Mouse (Mus musculus) induced T-regulatory cell, adult 2 months (primary cell): ENCODE measurements around the gene 4930544D05Rik.
"Not testable (repeated sequence)": the region's sequence is repeated elsewhere in the genome, so short reads cannot be mapped to it uniquely, and the experiment has no call there.

Experiments
- DNase-seq: peaks from one replicate; pipeline ENCODE4 v3.0.0-alpha.2; 2012; ENCODE audit warnings: low read depth

The 4930544D05Rik gene

GRCm38 (mm10) chr11:70615516-70616093, at the start of gene 4930544D05Rik:
4930544D05Rik (plus strand) TSS chr11:70615848.
- DNase-seq, result peak; percentile 90

GRCm38 (mm10) chr11:70566586-70566985, 49.1 kb upstream of the 4930544D05Rik start:
- DNase-seq, result no peak

- not testable (repeated sequence) for DNase-seq
Observed at GRCm38 (mm10) chr11:70570614-70571013, 45.0 kb upstream of the 4930544D05Rik start.

GRCm38 (mm10) chr11:70571641-70572040, 44.0 kb upstream of the 4930544D05Rik start:
- DNase-seq, result no peak

- DNase-seq, result no peak
Observed at GRCm38 (mm10) chr11:70572348-70572902, 43.2 kb upstream of the 4930544D05Rik start.

GRCm38 (mm10) chr11:70573872-70574271, 41.8 kb upstream of the 4930544D05Rik start:
- DNase-seq, result no peak

GRCm38 (mm10) chr11:70577201-70577600, 38.4 kb upstream of the 4930544D05Rik start:
- no peak for DNase-seq

GRCm38 (mm10) chr11:70578962-70579361, 36.7 kb upstream of the 4930544D05Rik start:
- DNase-seq, result no peak

GRCm38 (mm10) chr11:70579710-70580357, 35.8 kb upstream of the 4930544D05Rik start:
- peak; percentile 71 for DNase-seq

GRCm38 (mm10) chr11:70580358-70580720, 35.3 kb upstream of the 4930544D05Rik start:
- no peak for DNase-seq

- peak; percentile 83 for DNase-seq
Observed at GRCm38 (mm10) chr11:70580921-70581320, 34.7 kb upstream of the 4930544D05Rik start.

GRCm38 (mm10) chr11:70582196-70582595, 33.5 kb upstream of the 4930544D05Rik start:
- no peak for DNase-seq

GRCm38 (mm10) chr11:70583022-70583714, 32.5 kb upstream of the 4930544D05Rik start:
- no peak for DNase-seq

GRCm38 (mm10) chr11:70583775-70584174, 31.9 kb upstream of the 4930544D05Rik start:
- DNase-seq, result no peak

- DNase-seq, result no peak
Observed at GRCm38 (mm10) chr11:70585457-70585856, 30.2 kb upstream of the 4930544D05Rik start.

GRCm38 (mm10) chr11:70586261-70586660, 29.4 kb upstream of the 4930544D05Rik start:
- DNase-seq, result no peak

- no peak for DNase-seq
Observed at GRCm38 (mm10) chr11:70586954-70587353, 28.7 kb upstream of the 4930544D05Rik start.

GRCm38 (mm10) chr11:70591733-70592132, 23.9 kb upstream of the 4930544D05Rik start:
- peak; percentile 56 for DNase-seq

GRCm38 (mm10) chr11:70594253-70594989, 21.2 kb upstream of the 4930544D05Rik start:
- DNase-seq, result peak; percentile 76

GRCm38 (mm10) chr11:70595638-70596037, 20.0 kb upstream of the 4930544D05Rik start:
- peak; percentile 62 for DNase-seq

GRCm38 (mm10) chr11:70596094-70596493, 19.6 kb upstream of the 4930544D05Rik start:
- peak; percentile 20 for DNase-seq

- DNase-seq, result peak; percentile 60
Observed at GRCm38 (mm10) chr11:70597301-70597700, 18.3 kb upstream of the 4930544D05Rik start.
